Mouse (Mus musculus): Measurements from ENCODE around the gene Sema4f.

Gene Sema4f

GRCm38 (mm10) chr6:82939167-82939912 is at the start of gene Sema4f:
TSS of gene Sema4f (minus strand) at chr6:82939769.
- no peak for DNase-seq (ENCODE audit: low spot score)

- DNase-seq (ENCODE audit: low spot score): no peak
These were observed 47.9 kb upstream of the Sema4f start for GRCm38 (mm10) chr6:82987411-82987971.

GRCm38 (mm10) chr6:82971031-82971430 is 31.5 kb upstream of the Sema4f start:
- DNase-seq (ENCODE audit: low spot score): peak; percentile 35

- DNase-seq (ENCODE audit: low spot score): no peak
These were observed 29.9 kb upstream of the Sema4f start for GRCm38 (mm10) chr6:82969249-82970084.

GRCm38 (mm10) chr6:82961664-82962063 is 22.1 kb upstream of the Sema4f start:
- DNase-seq (ENCODE audit: low spot score): no peak

- no peak for DNase-seq (ENCODE audit: low spot score)
These were observed 17.1 kb upstream of the Sema4f start for GRCm38 (mm10) chr6:82956553-82957251.

- DNase-seq (ENCODE audit: low spot score): no peak
These were observed 7.1 kb upstream of the Sema4f start, which contains the start of gene M1ap for GRCm38 (mm10) chr6:82946651-82947050. TSS of gene M1ap (plus strand) at chr6:82946902.

- peak; percentile 18 for DNase-seq (ENCODE audit: low spot score)
These were observed 6.2 kb upstream of the Sema4f start for GRCm38 (mm10) chr6:82945750-82946149.

GRCm38 (mm10) chr6:82940765-82941164 is 1.2 kb upstream of the Sema4f start:
- DNase-seq (ENCODE audit: low spot score): no peak

- DNase-seq (ENCODE audit: low spot score): no peak
These were observed 4.8 kb downstream of the Sema4f start for GRCm38 (mm10) chr6:82934616-82935230.

GRCm38 (mm10) chr6:82927617-82928016 is 12.0 kb downstream of the Sema4f start:
- DNase-seq (ENCODE audit: low spot score): no peak

- DNase-seq (ENCODE audit: low spot score): no peak
These were observed 13.0 kb downstream of the Sema4f start for GRCm38 (mm10) chr6:82926528-82926927.

- DNase-seq (ENCODE audit: low spot score): no peak
These were observed 13.5 kb downstream of the Sema4f start for GRCm38 (mm10) chr6:82926106-82926505.

- no peak for DNase-seq (ENCODE audit: low spot score)
These were observed 14.6 kb downstream of the Sema4f start for GRCm38 (mm10) chr6:82925005-82925404.

GRCm38 (mm10) chr6:82921426-82922224 is 17.9 kb downstream of the Sema4f start:
- DNase-seq (ENCODE audit: low spot score): no peak

GRCm38 (mm10) chr6:82919520-82919919 is 20.0 kb downstream of the Sema4f start:
- no peak for DNase-seq (ENCODE audit: low spot score)

GRCm38 (mm10) chr6:82918371-82918770 is 21.2 kb downstream of the Sema4f start:
- DNase-seq (ENCODE audit: low spot score): no peak

- DNase-seq (ENCODE audit: low spot score): peak; percentile 29
These were observed 21.8 kb downstream of the Sema4f start for GRCm38 (mm10) chr6:82917778-82918129.

- no peak for DNase-seq (ENCODE audit: low spot score)
These were observed 22.3 kb downstream of the Sema4f start for GRCm38 (mm10) chr6:82917076-82917777.

GRCm38 (mm10) chr6:82916459-82916858 is 23.1 kb downstream of the Sema4f start:
- no peak for DNase-seq (ENCODE audit: low spot score)
